Mouse (Mus musculus) spleen, adult 2 months (tissue): ENCODE measurements around the gene Shroom3.

Source experiments
- CTCF ChIP-seq: fragments of 200-500 bp; IDR thresholded peaks from 2 replicates; pipeline ENCODE4 v1.5.1; 2011; ENCODE audit warnings: mild to moderate bottlenecking, inconsistent platforms; ENCODE audit not compliant: insufficient read depth, insufficient read length, insufficient replicate concordance; ENCODE audit errors: extremely low read depth
- POLR2A ChIP-seq: fragments of 200-500 bp; IDR thresholded peaks from 2 replicates; pipeline ENCODE4 v1.6.1; 2011; ENCODE audit warnings: low read depth, low read length, inconsistent platforms

DNA sequence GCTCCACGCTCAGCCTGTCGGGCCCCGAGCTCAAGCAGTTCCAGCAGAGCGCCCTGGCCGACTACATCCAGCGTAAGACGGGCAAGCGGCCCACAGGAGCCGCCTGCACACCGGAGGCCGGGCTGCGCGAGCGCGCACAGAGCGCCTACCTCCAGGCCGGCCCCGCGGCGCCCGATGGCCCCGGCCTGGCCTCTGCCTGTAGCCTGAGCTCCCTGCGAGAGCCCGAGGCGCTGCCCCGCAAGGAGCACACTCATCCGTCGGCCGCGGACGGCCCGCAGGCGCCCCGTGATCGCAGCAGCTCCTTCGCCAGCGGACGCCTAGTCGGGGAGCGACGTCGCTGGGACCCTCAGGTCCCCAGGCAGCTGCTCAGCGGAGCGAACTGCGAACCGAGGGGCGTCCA lies 259.3 kb downstream of the Shroom3 start:
- TF ChIP-seq POLR2A (no peak), CTCF (no peak)
